Mouse (Mus musculus) layer of hippocampus, adult 9-10 months (tissue): ENCODE data around the gene Kcp.

Source experiments
- DNase-seq: peaks from one replicate; pipeline ENCODE4 v3.0.0; 2022; ENCODE audit warnings: low spot score

Gene Kcp

DNA sequence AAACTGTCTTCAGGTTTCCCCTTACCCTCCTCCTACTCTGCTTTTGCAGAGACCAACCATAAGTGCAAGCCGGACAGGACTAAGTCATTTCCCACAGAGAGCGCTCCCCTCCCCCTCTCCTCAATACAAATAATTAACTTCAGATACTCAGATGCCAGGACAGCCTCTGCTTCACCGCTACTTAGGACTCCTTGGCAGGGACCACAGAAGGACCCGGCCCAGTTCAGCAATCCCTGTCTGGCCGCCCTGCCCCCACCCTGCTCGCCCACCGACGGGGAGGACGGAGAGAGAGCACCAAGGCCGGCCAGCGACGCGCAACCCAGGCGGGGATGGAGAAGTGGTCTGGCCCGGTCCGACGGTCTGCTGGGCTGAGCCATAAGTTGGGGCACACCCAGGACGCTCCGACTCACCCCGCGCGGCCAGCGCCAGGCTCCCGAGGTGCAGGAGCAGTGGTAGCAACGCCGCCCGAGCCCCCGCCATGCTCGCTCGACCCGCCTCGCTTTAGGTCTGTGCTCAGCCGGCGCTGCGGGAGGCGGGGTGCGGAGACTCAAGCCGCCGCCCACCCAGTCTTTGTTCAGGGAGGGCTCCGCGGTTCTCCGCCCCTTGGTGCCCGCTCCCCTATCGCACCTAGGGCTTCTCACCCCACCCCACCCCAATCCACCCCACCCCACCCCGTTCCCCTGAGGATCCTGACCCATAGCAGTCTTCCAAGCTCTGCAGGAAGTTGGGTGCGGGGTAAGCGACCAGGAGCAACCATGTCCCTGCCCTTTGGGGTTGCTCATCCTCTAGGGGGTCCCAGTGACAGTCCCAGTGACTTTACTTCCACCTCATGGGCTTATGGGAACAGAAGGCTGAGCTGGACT lies at the start of gene Kcp:
Kcp (minus strand) TSS at position 506 of the 863 bp plus-strand sequence.
- DNase-seq = no peak

DNA sequence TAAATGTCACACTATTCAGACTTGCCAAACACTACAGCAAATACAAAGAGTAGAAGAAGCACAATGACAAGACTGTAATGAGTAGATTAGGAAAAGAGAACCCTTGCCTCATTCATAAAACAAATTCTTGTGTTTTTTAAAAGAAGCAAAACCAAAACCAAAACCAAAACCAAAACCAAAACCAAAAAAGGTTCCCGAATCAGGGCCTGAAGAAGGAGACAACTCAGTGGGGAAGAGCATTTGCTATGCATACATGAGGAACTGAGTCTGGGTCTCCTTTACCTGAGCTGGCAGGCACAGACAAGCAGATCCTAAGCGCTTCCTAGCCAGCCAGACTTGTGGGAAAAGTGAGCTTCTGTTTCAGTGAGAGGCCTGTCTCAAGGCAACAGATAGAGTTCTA lies 49.4 kb upstream of the Kcp start:
- no peak for DNase-seq

DNA sequence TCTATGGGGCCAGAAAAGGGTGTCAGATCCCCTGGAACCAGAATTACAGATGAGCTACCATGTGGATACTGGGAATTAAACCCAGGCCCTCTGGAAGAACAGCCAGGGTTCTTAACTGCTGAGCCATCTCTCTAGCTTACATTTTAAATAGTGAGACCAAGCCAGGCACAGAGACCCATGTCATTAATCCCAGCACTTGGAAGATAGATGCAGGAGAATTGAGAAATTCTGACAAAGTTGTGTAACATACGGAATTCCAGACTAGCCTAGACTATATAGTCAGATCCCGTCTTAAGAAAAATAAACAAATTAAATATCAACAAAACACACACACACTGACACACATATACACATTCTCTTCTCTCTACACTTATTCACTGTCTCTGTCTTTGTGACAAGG lies 44.8 kb upstream of the Kcp start:
- DNase-seq = no peak

DNA sequence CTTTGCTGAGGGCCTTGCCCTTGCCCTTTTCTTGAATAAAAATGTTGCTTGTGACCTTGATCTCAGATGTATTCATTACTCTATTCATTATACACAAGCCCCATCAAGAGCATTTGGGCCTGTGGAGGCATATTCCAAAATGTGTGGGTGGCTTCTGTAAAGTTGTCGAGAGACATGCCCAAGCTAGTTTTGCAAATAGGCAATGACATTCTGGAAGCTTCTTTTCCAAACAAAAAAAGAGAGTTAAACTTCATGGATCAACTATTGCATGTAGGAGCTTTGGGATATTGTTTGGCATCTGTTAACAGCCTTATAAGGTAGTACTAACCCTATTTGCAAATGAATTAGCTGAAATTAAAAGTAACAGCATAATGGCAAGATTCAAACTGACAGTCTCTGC lies 40.3 kb upstream of the Kcp start:
- DNase-seq = no peak

DNA sequence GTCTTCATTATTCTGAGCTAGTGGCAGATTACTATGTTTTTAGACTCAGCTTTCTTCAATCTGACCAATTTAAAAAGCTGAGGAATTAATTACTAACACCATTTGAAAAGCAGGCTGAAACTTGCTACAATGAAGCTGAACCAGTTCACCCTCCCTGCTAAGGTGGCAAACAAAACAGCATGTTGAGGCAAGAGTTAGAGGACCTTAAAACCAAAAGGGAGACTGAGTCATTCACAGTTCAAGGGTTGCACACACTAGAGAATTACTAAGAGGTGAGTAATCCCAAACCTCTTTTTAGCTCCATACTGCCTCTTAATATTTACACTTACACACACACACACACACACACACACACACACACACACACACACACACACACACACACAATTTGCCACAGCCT lies 39.8 kb upstream of the Kcp start:
- no peak for DNase-seq

DNA sequence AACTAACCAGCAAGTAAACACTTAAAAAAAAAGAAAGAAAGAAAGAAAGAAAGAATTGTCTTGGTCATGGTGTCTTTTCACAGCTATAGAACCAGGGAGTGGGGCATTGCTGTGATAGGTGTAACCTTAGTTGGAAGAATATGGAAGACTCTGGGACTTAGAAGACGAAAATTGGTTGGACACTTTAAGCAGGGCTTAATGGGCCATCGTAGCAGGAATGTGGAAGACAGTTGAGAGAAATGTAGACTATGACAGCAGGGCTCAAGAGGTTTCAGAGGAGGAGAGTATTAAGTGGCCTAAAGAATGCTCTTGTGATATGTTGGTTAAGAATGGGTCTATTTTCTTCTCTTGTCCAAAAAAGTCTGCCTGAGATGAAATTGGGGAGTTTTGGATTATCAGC lies 37.9 kb upstream of the Kcp start:
- no peak for DNase-seq

DNA sequence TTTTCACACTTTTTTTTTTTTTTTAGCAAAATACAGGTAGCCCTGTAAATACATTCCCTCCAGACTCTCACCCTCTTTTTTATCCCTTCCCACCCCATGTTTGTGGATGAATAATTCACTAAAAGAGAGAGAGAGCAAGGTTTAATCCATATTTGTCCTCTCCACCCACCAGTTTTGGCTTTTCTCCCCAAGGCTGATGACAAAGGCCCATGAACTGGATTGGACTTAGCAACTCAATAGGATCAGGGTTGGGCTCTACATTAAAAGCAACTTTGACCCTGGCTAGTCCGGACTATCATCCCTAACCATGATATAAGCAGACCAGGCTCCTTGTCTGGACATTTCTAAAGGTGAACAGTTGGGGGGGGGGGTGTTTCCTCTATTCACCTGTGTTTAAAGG lies 33.2 kb upstream of the Kcp start:
- no peak for DNase-seq

DNA sequence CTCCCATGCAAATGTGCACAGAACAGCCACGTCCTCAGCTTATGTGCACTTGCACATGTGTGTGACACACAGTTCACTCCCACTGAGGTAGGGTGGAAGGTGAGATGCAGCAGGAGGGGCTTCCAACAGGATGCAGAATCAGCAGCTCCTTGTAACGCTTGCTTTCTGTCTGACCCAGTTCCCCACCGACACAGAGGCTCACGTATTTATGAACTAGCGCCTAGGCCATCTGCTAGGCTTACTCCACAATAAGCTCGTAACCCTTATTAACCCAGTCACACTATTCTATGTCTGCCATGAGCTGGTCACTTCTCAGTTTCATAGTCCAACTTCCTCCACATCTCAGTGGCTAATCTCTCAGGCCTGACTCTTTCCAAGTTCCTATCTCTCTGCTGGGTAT lies 32.5 kb upstream of the Kcp start:
- DNase-seq = no peak

DNA sequence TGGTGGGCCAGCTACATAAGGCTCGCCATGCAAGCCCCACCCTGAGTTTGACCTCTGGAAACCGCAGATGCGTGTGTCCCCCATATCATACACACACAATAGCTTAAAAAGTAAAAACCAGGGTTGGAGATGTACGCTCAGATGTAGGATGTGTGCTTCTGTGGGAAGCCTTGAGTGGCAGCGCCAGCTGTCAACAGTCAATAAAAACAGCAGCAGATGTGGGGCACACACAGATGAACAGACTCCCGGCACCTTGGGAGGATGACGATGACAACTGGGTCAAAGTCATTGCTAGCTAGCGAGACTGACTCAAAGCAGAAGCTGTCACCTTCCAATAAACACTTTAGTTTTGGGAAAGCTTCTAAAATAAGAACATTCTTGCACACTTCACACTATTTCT lies 31.8 kb upstream of the Kcp start:
- DNase-seq = no peak

DNA sequence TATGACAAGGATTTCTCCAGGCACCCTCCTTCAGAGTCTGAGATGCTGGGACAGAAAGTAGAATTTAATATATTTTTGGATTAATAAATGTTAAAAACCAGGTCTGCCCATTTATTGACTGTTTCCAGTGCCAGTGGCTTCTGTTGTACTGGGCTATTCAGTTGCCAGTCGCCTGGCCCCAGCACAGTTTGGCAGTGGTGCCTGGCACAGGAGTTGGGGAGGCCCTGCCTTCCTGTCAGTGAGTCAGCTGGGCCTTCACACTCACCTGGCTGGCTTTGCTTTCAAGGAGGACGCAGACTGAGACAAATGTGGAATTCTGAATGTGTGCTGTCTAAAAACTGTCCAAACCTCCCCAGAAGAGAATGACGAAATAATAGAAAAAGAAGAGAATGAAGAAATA lies 29.5 kb upstream of the Kcp start:
- no peak for DNase-seq

DNA sequence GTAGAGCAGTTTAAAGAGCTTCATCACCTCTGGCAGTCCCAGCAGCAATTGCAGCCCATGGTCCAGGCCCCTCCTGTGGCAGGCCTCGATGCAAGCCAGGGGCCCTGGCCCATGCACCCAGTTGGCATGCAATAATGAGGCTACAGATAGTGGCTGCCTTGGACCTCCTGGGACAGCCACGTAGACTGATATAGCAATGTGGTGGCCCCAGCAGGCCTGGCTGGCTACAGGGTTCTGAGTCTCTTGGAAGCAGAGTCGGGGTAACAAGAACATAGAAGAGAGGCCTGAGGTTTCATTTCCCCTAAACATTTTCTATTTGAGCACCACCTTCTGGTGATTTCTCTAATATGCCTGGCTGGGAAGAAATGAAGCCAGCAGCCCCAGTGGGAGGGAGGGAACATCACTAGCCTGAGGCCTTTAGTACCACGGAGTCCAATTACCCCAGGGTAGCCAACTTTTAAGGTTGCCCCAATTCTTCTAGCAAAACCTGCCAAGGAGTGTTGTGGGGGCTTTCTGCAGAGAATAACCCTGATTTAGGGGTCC lies 29.0 kb upstream of the Kcp start:
- DNase-seq = peak; percentile 40

DNA sequence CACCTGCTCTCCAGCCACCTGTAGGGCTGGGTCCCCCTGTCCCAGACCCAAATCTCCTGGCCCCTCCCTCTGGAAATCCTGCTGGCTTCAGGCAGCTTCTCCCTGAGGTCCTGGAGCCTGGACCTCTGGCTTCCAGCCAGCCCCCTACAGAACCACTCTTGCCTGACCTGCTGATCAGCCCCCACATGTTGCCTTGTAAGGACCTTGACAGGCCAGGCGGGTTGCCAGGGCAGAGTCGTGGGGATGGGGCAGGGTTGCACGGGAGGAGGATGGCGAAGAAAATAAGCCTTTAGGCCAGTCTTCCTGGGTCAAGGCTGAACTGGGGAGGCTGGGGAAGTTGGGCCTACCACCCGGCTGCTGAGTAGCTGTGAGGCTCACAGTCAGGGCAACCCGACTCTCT lies 27.6 kb upstream of the Kcp start:
- no peak for DNase-seq

DNA sequence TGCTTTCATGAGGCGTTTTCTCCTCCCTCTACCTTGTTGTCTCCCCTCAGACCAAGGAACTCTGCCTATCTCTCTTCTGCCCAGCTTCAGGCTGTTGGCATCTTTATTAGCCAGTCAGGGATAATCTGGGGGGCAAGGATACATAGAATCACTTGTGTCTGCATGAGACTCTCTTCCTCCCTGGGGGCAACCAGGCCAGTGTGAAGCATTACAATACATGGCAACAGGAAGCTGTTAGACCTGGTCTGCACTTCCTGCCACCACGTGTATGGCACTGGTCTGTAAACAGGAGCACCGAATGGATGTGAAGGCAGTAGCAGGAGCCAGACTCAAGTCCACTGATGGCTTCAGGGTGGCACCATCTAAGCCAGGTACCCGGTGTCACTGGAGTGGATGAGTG lies 22.3 kb upstream of the Kcp start:
- DNase-seq = no peak

DNA sequence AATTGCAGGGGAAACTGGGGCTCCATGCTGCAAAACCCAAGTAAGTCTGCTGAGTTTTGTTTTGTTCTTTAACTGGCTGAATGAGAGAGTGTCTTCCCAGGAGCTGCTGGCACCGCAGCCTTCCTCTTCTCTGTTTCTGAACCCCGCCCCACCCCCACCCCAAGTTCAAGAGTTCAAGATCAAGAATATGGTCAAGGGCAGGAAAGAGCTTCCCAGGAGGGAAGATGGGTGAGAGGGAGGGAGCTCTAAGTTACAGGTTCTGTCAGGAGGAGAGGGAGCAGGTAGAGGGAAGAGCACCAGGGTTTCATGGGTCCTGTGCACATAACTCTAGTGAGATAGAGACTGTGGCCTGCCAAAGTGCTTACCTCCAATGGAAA lies 21.7 kb upstream of the Kcp start:
- no peak for DNase-seq

DNA sequence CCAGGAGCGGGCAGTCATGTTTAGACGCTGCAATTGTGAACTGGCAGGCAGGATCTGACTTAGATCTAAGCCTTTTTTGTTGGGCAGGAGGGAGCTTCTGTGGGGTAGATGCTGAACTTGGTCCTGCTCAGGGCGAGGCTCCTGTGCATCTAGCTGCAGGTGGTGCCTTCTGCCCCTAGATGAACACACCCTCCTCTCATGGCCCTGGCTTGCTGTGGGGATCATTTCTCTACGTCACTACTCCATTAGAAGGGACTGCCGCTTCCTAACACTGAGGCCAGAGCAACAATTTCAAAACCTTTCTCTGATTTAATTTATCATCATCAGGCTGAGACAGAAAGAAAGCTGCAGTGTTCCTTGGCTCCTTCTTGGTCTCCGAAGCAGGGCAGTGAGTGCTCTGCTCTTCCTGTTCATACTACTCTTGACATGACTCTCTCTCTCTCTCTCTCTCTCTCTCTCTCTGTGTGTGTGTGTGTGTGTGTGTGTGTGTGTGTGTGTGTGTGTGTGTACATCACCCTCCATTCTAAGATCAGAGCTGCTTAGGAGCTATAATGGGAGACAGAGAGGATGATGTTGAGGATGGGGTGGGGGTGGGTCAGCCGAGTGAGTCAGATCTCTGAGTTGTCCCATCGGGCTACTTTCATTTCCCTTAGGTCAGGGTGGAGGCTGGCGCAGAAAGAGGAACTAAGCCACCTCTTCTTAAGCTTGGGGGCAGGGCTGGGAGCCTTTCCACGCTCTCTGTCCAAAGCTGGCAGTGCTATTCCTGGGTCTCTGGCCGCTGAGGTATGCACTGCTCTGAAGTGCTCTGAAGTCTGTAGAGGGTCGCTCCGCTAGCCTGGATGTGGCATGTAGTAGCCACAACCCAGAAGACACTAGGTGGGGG lies 21.1 kb upstream of the Kcp start:
- no peak for DNase-seq

DNA sequence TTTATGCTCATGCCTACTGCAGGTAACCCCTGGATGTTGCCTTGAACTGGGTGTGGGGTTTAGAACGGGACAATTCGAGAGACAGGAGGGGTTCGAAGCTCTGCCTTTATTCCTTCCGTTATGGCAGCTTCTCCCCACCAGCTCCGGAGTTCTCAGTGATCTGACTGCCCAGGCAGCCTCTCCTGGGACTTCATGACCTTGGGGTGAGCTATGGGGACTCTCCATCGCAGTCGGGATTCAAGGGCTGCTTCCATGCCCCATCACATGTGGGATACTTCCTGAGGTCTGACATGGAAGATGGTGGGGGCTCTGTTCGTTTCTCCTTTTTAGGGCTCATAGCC lies 20.4 kb upstream of the Kcp start:
- no peak for DNase-seq

DNA sequence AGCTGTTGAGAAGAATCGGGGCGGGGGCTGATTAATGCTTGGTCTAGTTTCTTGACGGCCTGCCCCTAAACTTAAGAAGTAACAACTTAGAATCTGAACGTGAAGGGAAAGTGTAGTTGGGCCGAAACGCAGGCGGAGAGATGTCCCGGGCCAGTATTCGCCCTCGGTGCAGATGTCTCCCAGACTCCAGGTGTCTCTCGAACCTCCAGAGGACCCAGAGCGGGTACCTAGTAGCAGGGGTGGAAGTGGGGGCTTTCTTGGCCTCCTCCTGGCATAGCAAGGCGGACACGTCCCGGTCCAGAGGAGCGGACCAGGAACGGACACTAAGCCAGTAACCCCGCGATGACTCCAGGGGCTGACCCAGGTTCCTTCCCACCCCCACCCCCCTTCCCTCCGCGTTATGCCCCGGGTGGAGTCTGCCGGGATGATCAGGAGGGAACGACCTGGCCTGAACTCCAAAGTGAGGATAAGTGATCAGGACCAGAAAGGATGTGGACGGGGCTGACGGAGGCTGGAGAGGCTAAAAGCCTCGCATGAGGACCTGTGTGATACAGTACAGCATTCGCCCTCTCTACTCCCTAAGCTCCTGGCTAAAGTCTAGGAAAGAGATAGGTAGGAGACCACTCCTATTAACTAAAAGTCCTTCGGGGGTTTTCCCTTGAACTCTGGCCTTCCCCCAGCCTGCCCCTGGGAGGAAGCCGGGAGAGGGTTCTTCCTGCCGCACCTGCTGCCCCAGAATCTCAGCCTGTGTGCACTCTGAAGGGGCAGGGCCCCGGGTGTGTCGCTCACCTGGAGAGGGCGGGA lies 19.8 kb upstream of the Kcp start:
- no peak for DNase-seq

DNA sequence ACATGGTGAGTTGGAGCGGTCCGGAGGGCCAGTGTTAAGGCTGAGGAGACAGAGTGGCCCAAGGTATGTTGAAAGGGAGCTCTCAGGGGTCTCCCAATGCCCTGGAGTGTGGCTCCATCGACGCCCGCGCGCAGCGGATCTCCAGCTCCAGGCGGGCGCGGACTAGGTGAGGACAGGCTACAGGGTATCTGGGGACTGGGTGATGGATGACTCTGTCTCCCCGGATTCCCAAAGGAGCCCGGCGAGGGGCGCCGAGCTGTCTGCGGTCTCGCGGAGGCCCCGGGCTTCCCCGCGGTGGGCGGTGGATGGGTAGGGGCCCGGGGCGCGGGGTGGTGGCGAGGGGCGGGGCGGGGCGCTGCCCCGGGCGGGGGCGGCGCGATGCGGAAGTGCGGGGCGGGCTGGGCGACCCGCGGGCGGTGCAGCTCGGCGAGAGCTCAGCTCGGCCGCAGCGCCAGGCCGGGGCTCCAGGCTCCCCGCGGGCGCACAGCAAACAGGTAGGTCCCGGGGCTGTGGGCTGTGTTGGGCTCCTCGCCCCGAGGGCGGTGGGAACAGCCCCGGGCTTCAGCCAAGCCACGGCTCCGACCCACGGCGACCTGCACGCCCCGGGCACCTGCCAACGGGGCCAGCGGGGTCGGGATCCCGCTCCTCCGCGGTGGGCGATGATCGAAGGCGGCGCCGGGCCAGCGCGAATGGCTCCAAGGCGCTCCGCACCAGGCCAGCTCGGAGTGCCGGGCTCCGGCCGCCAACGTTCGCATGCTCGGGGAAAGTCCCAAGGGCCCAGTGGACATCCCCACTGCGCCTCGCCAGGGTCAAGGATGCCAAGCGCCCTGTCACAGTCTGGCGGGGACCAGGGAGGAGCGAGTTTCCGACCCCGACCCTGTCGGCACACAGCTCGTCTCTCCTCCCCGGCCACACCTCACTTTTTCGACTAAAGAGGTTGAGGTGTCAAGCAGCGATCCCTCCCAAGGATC lies 18.8 kb upstream of the Kcp start, which contains the start of gene Irf5:
Irf5 (plus strand) TSS at position 345 of the 971 bp plus-strand sequence.
- no peak for DNase-seq

DNA sequence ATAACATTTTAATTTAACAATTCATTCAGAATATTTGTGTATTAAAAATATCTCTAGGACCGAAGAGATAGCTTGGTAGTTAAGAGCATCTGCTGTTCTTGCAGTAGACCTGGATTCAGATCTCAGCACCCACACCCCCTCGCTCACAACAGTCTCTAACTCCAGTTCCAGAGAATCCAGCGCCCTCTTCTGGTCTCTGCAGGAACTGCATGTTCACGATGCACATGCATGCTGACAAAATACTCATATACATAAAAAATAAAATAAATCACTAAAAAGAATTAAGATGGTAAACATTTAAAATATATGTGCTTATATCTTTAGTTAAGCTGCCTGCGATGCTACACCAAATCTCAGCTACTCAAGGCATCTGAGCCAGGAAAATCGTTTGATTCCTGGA lies 17.5 kb upstream of the Kcp start:
- no peak for DNase-seq

DNA sequence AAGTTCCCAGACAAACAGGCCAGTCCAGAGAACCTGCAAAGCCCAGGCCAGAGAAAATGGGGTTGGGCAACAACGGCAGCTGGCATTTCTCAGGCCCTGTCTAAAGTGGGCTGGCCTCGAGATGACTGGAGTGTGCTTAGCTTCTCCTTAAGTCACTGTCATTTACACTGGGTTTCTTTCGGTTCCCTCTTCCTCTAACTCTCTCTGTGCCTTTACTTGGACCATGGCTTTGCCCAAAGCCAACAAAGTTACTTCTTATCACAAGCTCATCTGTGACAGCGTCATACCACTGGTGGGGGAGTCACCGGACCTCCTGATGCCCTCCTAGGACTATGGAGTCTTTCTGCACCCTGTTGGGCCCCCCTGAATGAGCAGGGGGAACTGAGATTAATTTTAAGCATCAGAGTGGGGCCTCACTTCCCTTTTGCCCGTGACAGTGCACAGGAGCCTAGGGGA lies 16.3 kb upstream of the Kcp start:
- no peak for DNase-seq
